Mouse (Mus musculus) neural tube, embryonic 14.5 days (tissue): ENCODE measurements at regions not wholly inside any gene's neighbourhood (a gene's known extent, or its start where the extent isn't known, plus 50 kb on each side); places are given as distances from the start of the nearest gene placed in this dataset.

Experiments used
- ATAC-seq: fragments of 200-750 bp; cut with Nextera tagmentation; 2 replicates; pipeline ENCODE4 v1.8.0; 2017; ENCODE audit warnings: low read depth, mild to moderate bottlenecking, moderate TSS enrichment, moderate library complexity
- H3K27ac ChIP-seq: fragments of 300-500 bp; sonication (generic); 2 replicates; pipeline ENCODE4 v1.5.1; 2014; ENCODE audit warnings: low read depth, mild to moderate bottlenecking, control low read depth, low read length, moderate library complexity, mixed read lengths
- H3K27me3 ChIP-seq: fragments of 300-500 bp; sonication (generic); 2 replicates; pipeline ENCODE4 v1.6.1; 2014; ENCODE audit warnings: low read length; ENCODE audit not compliant: control insufficient read depth, insufficient read depth
- H3K36me3 ChIP-seq: fragments of 300-500 bp; sonication (generic); 2 replicates; pipeline ENCODE4 v1.6.1; 2014; ENCODE audit warnings: low read length, mixed read lengths; ENCODE audit not compliant: control insufficient read depth, insufficient read depth
- H3K4me1 ChIP-seq: fragments of 300-500 bp; sonication (generic); 2 replicates; pipeline ENCODE4 v1.6.1; 2014; ENCODE audit warnings: low read length; ENCODE audit not compliant: control insufficient read depth, insufficient read depth
- H3K4me2 ChIP-seq: fragments of 300-500 bp; sonication (generic); 2 replicates; pipeline ENCODE4 v1.6.1; 2014; ENCODE audit warnings: mild to moderate bottlenecking, low read depth, low read length, control low read depth
- H3K4me3 ChIP-seq: fragments of 300-500 bp; sonication (generic); 2 replicates; pipeline ENCODE4 v1.5.1; 2014; ENCODE audit warnings: low read depth, low read length, control low read depth, mixed read lengths
- H3K9ac ChIP-seq: fragments of 300-500 bp; sonication (generic); replicated peaks from 2 replicates; pipeline ENCODE4 v1.6.1; 2014; ENCODE audit warnings: low read depth, mild to moderate bottlenecking, control low read depth, low read length, mixed read lengths
- H3K9me3 ChIP-seq: fragments of 300-500 bp; sonication (generic); 2 replicates; pipeline ENCODE4 v1.6.1; 2016; ENCODE audit warnings: low read length; ENCODE audit not compliant: control insufficient read depth
- WGBS: fragments of 180-500 bp; shearing (Covaris S2); extraction: QIAGEN DNeasy Blood & Tissue Kit; methylation state at CpG from one replicate; pipeline ENCODE4 v1.1.7; 2014; 5-methylcytosine and 5-hydroxymethylcytosine counted together

- Histone ChIP-seq H3K9ac (no peak overlapping the region), H3K27me3 (no peaks in the 10 kb centered on the region), H3K36me3 (no peaks in the 10 kb centered on the region), H3K9me3 (no peaks in the 10 kb centered on the region), H3K4me1 (no peaks in the 10 kb centered on the region), H3K4me2 (no peak overlapping the region), H3K27ac (no peak overlapping the region), H3K4me3 (no peak overlapping the region)
- WGBS: 48% methylated on average over 3 of the region's 3 CpGs
- ATAC-seq: no peak
These were observed 792.7 kb upstream of the Map3k7 start for GRCm38 (mm10) chr4:31171190-31171589.

- Histone ChIP-seq H3K4me1 (no peaks in the 10 kb centered on the region), H3K9me3 (no peaks in the 10 kb centered on the region), H3K9ac (no peak overlapping the region), H3K27ac (no peak overlapping the region), H3K4me3 (no peak overlapping the region), H3K36me3 (no peaks in the 10 kb centered on the region), H3K4me2 (no peak overlapping the region), H3K27me3 (no peaks in the 10 kb centered on the region)
- ATAC-seq: no peak
These were observed 766.0 kb upstream of the Map3k7 start for GRCm38 (mm10) chr4:31197852-31198251.

GRCm38 (mm10) chr4:31203286-31203685, 760.6 kb upstream of the Map3k7 start:
- no peak for ATAC-seq
- H3K4me2 ChIP-seq: no peak overlapping the region
- no peaks in the 10 kb centered on the region for H3K9me3 ChIP-seq
- 71% methylated on average over 3 of the region's 3 CpGs for WGBS
- H3K4me3 ChIP-seq: no peak overlapping the region
- no peak overlapping the region for H3K9ac ChIP-seq
- no peaks in the 10 kb centered on the region for H3K4me1 ChIP-seq
- no peak overlapping the region for H3K27ac ChIP-seq
- H3K36me3 ChIP-seq: no peaks in the 10 kb centered on the region
- no peaks in the 10 kb centered on the region for H3K27me3 ChIP-seq

- H3K9me3 ChIP-seq: no peaks in the 10 kb centered on the region
- ATAC-seq: peak; percentile 69; the same call in 1 of the 2 replicates
These were observed 758.4 kb upstream of the Map3k7 start for GRCm38 (mm10) chr4:31205332-31205970.

GRCm38 (mm10) chr4:31225741-31226140, 738.2 kb upstream of the Map3k7 start:
- Histone ChIP-seq H3K36me3 (no peaks in the 10 kb centered on the region), H3K4me3 (no peak overlapping the region), H3K9me3 (no peaks in the 10 kb centered on the region), H3K27ac (no peak overlapping the region), H3K4me1 (no peaks in the 10 kb centered on the region), H3K4me2 (no peak overlapping the region), H3K27me3 (no peaks in the 10 kb centered on the region), H3K9ac (no peak overlapping the region)
- no peak for ATAC-seq
- WGBS: 77% methylated on average over 2 of the region's 2 CpGs

More at GRCm38 (mm10) chr4:31205332-31205970, 758.4 kb upstream of the Map3k7 start:
- Histone ChIP-seq H3K4me3 (no peak overlapping the region), H3K27ac (no peak overlapping the region), H3K36me3 (no peaks in the 10 kb centered on the region), H3K4me2 (no peak overlapping the region), H3K9ac (no peak overlapping the region), H3K27me3 (no peaks in the 10 kb centered on the region), H3K4me1 (no peaks in the 10 kb centered on the region)
- WGBS: 62% methylated on average over 14 of the region's 14 CpGs

GRCm38 (mm10) chr4:31268825-31269495, 694.9 kb upstream of the Map3k7 start:
- no peak overlapping the region for H3K4me3 ChIP-seq
- no peaks in the 10 kb centered on the region for H3K36me3 ChIP-seq
- H3K27ac ChIP-seq: no peak overlapping the region
- H3K27me3 ChIP-seq: no peaks in the 10 kb centered on the region
- no peak overlapping the region for H3K9ac ChIP-seq
- no peaks in the 10 kb centered on the region for H3K9me3 ChIP-seq
- no peak overlapping the region for H3K4me2 ChIP-seq
- WGBS: 86% methylated on average over 3 of the region's 3 CpGs
- ATAC-seq: no peak
- no peaks in the 10 kb centered on the region for H3K4me1 ChIP-seq

GRCm38 (mm10) chr4:31274131-31274530, 689.8 kb upstream of the Map3k7 start:
- Histone ChIP-seq H3K4me3 (no peak overlapping the region), H3K4me1 (no peaks in the 10 kb centered on the region), H3K36me3 (no peaks in the 10 kb centered on the region), H3K9ac (no peak overlapping the region), H3K27me3 (no peaks in the 10 kb centered on the region), H3K9me3 (no peaks in the 10 kb centered on the region), H3K27ac (no peak overlapping the region), H3K4me2 (no peak overlapping the region)
- no peak for ATAC-seq
- WGBS: 88% methylated on average over 1 of the region's 1 CpGs

GRCm38 (mm10) chr4:31290301-31290975, 673.5 kb upstream of the Map3k7 start:
- ATAC-seq: peak; percentile 68; the same call in 1 of the 2 replicates
- Histone ChIP-seq H3K4me3 (no peak overlapping the region), H3K27me3 (no peaks in the 10 kb centered on the region), H3K36me3 (no peaks in the 10 kb centered on the region), H3K27ac (no peak overlapping the region), H3K4me1 (no peaks in the 10 kb centered on the region), H3K9ac (no peak overlapping the region), H3K9me3 (no peaks in the 10 kb centered on the region), H3K4me2 (no peak overlapping the region)
- WGBS: 22% methylated on average over 5 of the region's 5 CpGs

GRCm38 (mm10) chr4:31293752-31294151, 670.1 kb upstream of the Map3k7 start:
- no peak overlapping the region for H3K27ac ChIP-seq
- no peaks in the 10 kb centered on the region for H3K9me3 ChIP-seq
- no peak overlapping the region for H3K9ac ChIP-seq
- ATAC-seq: no peak
- no peak overlapping the region for H3K4me3 ChIP-seq
- no peak overlapping the region for H3K4me2 ChIP-seq
- H3K27me3 ChIP-seq: no peaks in the 10 kb centered on the region
- no peaks in the 10 kb centered on the region for H3K36me3 ChIP-seq
- 59% methylated on average over 2 of the region's 2 CpGs for WGBS
- no peaks in the 10 kb centered on the region for H3K4me1 ChIP-seq
